Mouse (Mus musculus): ENCODE data around the gene Akap2.

DNA sequence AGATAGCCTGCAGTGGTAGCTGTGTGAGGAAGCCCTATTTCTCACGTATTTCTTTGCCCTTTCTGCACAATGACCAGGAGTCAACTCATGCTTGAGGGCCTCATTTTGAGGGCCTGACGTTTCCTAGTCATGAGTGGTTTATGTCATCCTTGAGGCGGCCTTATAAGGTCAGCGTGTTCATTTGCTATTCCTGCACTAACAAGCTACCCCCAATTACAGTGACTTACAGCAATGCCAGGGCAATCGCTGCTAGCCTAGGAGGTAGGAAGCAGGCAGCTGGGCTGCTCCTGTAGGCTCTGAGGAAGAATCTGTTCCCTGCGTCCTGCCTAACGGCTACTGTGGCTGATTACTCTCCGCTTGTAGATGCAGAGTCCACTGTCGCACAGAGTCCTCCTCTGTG is 119.6 kb downstream of the Akap2 start:
- no peak for TF ChIP-seq POLR2A (IDR thresholded peaks at IDR 0.05; ENCODE audit: insufficient read length, low read depth)
- TF ChIP-seq USF1 (IDR thresholded peaks at IDR 0.05; ENCODE audit: low read depth), result no peak
- no peak for TF ChIP-seq MAX (IDR thresholded peaks at IDR 0.05; ENCODE audit: low read depth)
- no peak for TF ChIP-seq MYOG (IDR thresholded peaks at IDR 0.05; ENCODE audit: control insufficient read depth in 1 of 3, insufficient read depth in 1 of 3, insufficient read length in 2 of 3, low read depth in 2 of 3)
- no peak for TF ChIP-seq E2F4 (IDR thresholded peaks at IDR 0.05; ENCODE audit: insufficient read depth)
- no peak for TF ChIP-seq POLR2AphosphoS2 (IDR thresholded peaks at IDR 0.05; ENCODE audit: insufficient read length, low read depth)
- TF ChIP-seq TCF3 (IDR thresholded peaks at IDR 0.05; ENCODE audit: insufficient read length, low read depth), result no peak
